Mouse (Mus musculus): ENCODE results near the gene Add3. TPM values are rescaled to one million over a fixed set of nuclear protein-coding genes. Genes with fewer than 3 reads are reported as not detected.

Add3 gene
- polyA plus RNA-seq, 1 experiment from 2014 or later, result 120 TPM

DNA sequence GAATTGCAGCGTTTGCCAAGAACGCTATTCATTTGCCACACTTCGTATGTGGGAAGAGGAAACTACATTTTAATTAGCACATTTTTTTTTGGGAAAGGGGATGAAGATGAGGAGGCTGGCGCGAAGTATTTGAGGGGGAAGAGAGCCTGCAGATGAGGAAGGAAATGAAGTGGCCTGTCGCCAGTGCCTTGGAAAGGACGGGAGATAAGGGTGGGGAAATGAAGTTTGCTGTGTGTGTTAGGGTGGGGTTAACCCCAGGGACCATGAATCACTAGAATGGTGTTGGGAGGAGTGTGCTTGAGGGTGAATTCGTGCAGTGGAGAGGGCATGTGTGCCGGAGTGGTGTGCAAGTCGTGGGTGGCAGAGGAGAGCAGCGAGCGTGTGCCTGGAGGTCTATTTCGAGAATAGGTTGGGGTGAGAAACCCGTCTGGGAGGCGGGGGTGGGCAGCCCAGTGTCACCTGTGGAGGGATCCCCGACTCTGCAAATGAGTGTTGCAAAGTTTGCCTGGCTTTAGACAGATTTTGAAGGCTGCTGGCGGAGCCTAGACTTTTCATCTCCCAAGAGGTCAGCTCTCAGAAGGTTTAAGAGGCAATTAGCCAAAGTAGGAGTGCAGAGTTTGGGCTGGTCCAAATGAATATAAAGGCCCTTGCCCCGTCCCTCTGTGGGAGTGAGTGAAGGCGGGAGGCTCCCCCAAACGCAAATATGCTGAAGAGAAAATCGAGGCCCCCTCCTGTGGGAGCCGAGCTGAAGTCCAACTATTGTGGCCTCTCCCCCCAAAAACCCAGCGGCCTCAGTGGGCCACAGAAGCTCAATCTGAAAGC is 1.2 kb downstream of the Add3 start:
- peak; percentile 7; the same call in 1 of the 2 replicates for ATAC-seq (replicated peaks; ENCODE audit: low FRiP score, low TSS enrichment, low read depth)
- Histone ChIP-seq H3K36me3 (ENCODE audit: control insufficient read depth, insufficient read depth, low read length) (no peaks in the 10 kb centered on the region), H3K9me3 (ENCODE audit: control insufficient read depth, low read length) (no peaks in the 10 kb centered on the region), H3K4me2 (ENCODE audit: low read length) (peak overlapping the region; percentile 58), H3K27ac (ENCODE audit: low read depth) (peak overlapping the region; percentile 91), H3K4me1 (replicated peaks; ENCODE audit: control insufficient read depth, insufficient read depth, low read length) (peaks cover 29% of the 10 kb centered on the region), H3K4me3 (ENCODE audit: low read depth, low read length) (peak overlapping the region; percentile 92), H3K27me3 (replicated peaks; ENCODE audit: control insufficient read depth, insufficient read depth, low read length) (no peaks in the 10 kb centered on the region), H3K9ac (ENCODE audit: low read length) (peak overlapping the region; percentile 71)
- peak; percentile 66 for DNase-seq (ENCODE audit: low spot score)
- 5% methylated on average over 23 of the region's 23 CpGs for WGBS

DNA sequence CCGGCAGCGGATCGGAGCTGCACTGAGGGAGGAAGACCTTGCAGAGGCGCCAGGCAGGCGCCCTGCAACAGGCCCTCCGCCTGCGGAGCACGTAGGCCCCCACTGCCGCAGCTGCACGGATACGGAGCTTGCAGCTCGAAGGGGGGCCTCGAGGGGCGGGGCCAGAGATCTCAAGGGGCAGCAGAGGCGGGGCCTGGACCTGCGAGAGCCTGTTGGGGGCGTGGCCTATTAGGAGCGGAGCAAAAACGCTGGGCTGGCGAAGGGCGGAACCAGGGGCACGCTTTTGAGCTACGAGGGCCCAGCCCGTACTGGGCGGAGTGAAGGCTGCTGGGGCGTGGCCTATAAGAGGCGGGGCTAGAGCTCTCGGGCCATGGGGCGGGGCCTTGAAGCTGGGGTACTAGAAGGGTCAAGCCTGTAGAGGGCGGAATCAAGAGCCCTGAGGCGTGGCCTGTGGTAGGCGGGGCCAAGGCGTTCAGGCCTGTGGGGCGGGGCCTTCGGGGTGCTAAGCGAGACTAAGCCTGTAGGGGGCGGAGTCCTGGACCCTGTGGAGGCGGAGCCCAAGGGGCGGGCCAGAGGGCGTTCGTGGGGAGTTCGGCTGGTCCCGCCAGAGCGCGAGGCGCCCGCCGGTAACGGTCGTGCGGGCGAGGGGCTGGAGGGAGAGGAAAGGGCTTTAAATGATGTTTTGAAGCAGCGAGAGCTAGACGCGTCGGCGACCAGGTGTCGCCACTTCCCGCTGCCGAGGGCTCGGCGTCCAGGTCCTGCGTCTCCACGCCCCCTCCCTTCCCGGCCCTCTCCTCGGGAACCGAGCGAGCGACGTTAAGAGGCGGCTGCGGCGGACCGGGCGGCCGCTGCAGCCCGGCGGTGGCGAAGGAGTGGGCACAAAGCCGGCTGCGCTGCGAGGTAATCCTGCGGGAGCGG is 2.2 kb downstream of the Add3 start:
- ATAC-seq (replicated peaks; ENCODE audit: low FRiP score, low TSS enrichment, low read depth), result peak; percentile 98
- H3K4me2 ChIP-seq (ENCODE audit: low read length), result peak overlapping the region; percentile 77
- peaks cover 29% of the 10 kb centered on the region for H3K4me1 ChIP-seq (replicated peaks; ENCODE audit: control insufficient read depth, insufficient read depth, low read length)

DNA sequence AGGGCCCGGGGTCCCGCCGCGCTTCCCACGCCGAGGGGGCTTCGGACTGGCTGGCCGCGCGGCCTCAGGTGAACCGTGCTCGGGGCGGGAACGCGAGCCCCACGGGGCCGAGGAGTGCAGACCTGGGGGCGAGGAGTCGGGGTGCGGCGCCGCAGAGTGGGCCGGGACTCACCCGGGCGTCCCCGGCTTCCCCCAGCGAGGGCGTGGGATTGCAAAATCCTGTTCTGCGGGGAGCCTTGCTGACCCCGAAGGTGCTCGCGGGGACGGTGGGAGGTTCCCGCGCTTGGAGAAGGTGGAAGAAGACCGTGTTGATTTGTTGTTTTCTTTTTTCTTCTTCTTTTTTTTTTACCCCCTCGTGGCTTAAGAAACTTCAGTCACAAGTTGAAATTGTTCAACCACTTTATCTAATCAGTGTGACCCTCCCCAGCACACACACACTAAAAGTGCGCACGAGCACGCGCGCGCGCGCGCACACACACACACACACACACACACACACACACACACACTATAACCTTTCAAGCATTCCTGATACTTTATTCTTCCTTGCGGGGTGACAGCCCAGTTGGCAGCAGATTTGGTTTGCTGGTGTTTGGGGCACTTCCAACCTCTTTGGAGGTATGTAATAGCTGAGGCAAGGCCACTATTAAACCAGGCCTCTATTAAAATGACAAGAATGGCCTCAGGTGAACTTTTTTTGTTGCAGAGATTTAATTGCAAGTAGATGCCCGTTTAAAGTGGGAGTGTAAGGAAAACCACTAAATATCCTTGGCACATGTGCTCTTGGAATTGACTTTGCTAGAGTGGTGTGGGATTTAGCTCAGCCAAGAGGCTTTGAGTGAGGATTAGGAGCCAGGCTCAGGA is 3.1 kb downstream of the Add3 start:
- no peaks in the 10 kb centered on the region for H3K27me3 ChIP-seq (replicated peaks; ENCODE audit: control insufficient read depth, insufficient read depth, low read length)
- no peaks in the 10 kb centered on the region for H3K36me3 ChIP-seq (ENCODE audit: control insufficient read depth, insufficient read depth, low read length)
- peak overlapping the region; percentile 92 for H3K4me3 ChIP-seq (ENCODE audit: low read depth, low read length)
- peaks cover 33% of the 10 kb centered on the region for H3K4me1 ChIP-seq (replicated peaks; ENCODE audit: control insufficient read depth, insufficient read depth, low read length)
- DNase-seq (ENCODE audit: low spot score) (no peak), ATAC-seq (replicated peaks; ENCODE audit: low FRiP score, low TSS enrichment, low read depth) (peak; percentile 7)
- peak overlapping the region; percentile 74 for H3K27ac ChIP-seq (ENCODE audit: low read depth)
- peak overlapping the region; percentile 77 for H3K4me2 ChIP-seq (ENCODE audit: low read length)
- under 1% methylated on average over 48 of the region's 48 CpGs for WGBS
- peak overlapping the region; percentile 89 for H3K9ac ChIP-seq (ENCODE audit: low read length)
- no peaks in the 10 kb centered on the region for H3K9me3 ChIP-seq (ENCODE audit: control insufficient read depth, low read length)

More for the DNA sequence above, 2.2 kb downstream of the Add3 start:
- Histone ChIP-seq H3K9ac (ENCODE audit: low read length) (peak overlapping the region; percentile 89), H3K27ac (ENCODE audit: low read depth) (peak overlapping the region; percentile 91), H3K4me3 (ENCODE audit: low read depth, low read length) (peak overlapping the region; percentile 92), H3K9me3 (ENCODE audit: control insufficient read depth, low read length) (no peaks in the 10 kb centered on the region), H3K36me3 (ENCODE audit: control insufficient read depth, insufficient read depth, low read length) (no peaks in the 10 kb centered on the region), H3K27me3 (replicated peaks; ENCODE audit: control insufficient read depth, insufficient read depth, low read length) (no peaks in the 10 kb centered on the region)
- DNase-seq (ENCODE audit: low spot score), result peak; percentile 100
- WGBS, result under 1% methylated on average over 79 of the region's 84 CpGs

DNA sequence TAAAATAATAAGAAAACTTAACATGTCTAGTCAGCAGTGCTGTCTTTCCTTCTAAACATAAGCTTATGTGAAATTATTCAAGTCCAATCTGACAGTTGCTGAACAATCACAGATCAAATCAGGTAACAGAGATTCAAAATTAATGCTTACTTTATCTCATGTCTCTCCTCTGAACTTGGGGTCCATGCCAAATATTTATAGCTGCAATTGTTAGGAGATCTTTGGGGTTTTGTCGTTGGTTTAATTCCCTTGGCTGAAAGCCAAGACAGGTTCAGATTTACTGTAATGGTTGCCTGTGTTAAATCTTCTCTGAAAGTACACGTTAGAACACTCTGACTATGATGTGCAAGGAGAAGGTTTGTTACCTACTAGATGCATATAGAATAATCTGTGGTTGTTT is 4.8 kb downstream of the Add3 start:
- peak overlapping the region; percentile 92; the same call in 1 of the 2 replicates for H3K4me3 ChIP-seq (ENCODE audit: low read depth, low read length)
- no peaks in the 10 kb centered on the region for H3K27me3 ChIP-seq (replicated peaks; ENCODE audit: control insufficient read depth, insufficient read depth, low read length)
- no peak overlapping the region for H3K9ac ChIP-seq (ENCODE audit: low read length)
- DNase-seq (ENCODE audit: low spot score), result no peak
- H3K4me2 ChIP-seq (ENCODE audit: low read length), result peak overlapping the region; percentile 77
- H3K36me3 ChIP-seq (ENCODE audit: control insufficient read depth, insufficient read depth, low read length), result no peaks in the 10 kb centered on the region
- 8% methylated on average over 2 of the region's 2 CpGs for WGBS
- H3K9me3 ChIP-seq (ENCODE audit: control insufficient read depth, low read length), result no peaks in the 10 kb centered on the region
- H3K27ac ChIP-seq (ENCODE audit: low read depth), result no peak overlapping the region
- ATAC-seq (replicated peaks; ENCODE audit: low FRiP score, low TSS enrichment, low read depth), result no peak
- peaks cover 33% of the 10 kb centered on the region for H3K4me1 ChIP-seq (replicated peaks; ENCODE audit: control insufficient read depth, insufficient read depth, low read length)

DNA sequence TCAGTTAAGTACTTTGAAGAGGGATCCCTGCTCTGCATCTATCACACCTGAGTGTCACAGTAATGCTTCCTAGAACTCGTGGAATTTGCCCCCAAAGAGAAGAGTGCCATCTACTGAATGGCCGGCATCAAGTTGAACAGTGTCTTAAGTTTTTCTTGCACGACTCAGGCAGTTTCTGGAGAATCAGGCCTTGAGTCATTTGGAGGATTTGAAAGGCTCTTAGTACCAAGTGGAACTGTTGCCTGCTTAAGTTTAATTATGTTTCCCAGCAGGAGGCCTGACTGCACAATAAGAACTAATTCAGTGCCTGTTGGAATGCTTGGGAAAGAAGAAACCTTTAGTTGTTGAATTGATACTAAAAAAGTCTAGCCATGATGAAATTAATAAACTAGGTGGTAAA is 9.1 kb downstream of the Add3 start:
- no peak for DNase-seq (ENCODE audit: low spot score)
- no peak for ATAC-seq (replicated peaks; ENCODE audit: low FRiP score, low TSS enrichment, low read depth)
- Histone ChIP-seq H3K9ac (ENCODE audit: low read length) (no peak overlapping the region), H3K27ac (ENCODE audit: low read depth) (no peak overlapping the region), H3K27me3 (replicated peaks; ENCODE audit: control insufficient read depth, insufficient read depth, low read length) (no peaks in the 10 kb centered on the region), H3K36me3 (ENCODE audit: control insufficient read depth, insufficient read depth, low read length) (no peaks in the 10 kb centered on the region), H3K9me3 (ENCODE audit: control insufficient read depth, low read length) (no peaks in the 10 kb centered on the region), H3K4me1 (replicated peaks; ENCODE audit: control insufficient read depth, insufficient read depth, low read length) (peaks cover 24% of the 10 kb centered on the region), H3K4me3 (ENCODE audit: low read depth, low read length) (no peak overlapping the region), H3K4me2 (ENCODE audit: low read length) (no peak overlapping the region)
- 44% methylated on average over 3 of the region's 3 CpGs for WGBS

DNA sequence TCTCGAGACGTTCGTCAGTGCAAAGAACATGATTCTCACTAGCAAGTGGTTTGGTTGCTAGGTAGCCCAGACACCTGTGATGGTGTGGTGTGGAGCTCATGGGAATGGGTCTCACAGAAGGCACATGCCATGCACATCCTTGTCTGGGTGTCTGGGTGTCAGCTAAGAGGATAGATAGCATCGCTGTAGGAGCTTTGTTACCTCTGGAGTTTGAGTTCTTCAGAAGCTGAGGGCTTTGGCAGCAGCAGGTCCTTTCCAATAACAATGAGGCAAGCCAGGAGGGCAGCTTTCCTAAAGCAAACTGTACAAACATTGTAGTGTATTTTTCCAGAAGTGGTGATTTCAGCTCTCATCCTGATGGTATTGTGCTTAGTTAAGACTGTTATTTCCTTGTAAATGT is 12.2 kb downstream of the Add3 start:
- Histone ChIP-seq H3K9me3 (ENCODE audit: control insufficient read depth, low read length) (no peaks in the 10 kb centered on the region), H3K4me3 (ENCODE audit: low read depth, low read length) (no peak overlapping the region), H3K4me1 (replicated peaks; ENCODE audit: control insufficient read depth, insufficient read depth, low read length) (0 out of 2 replicates have a peak, but pooled peaks cover 7% of the 10 kb centered on the region), H3K9ac (ENCODE audit: low read length) (no peak overlapping the region), H3K36me3 (ENCODE audit: control insufficient read depth, insufficient read depth, low read length) (no peaks in the 10 kb centered on the region), H3K4me2 (ENCODE audit: low read length) (no peak overlapping the region), H3K27me3 (replicated peaks; ENCODE audit: control insufficient read depth, insufficient read depth, low read length) (no peaks in the 10 kb centered on the region), H3K27ac (ENCODE audit: low read depth) (no peak overlapping the region)
- WGBS, result 86% methylated on average over 4 of the region's 4 CpGs
- ATAC-seq (replicated peaks; ENCODE audit: low FRiP score, low TSS enrichment, low read depth) (no peak), DNase-seq (ENCODE audit: low spot score) (no peak)

DNA sequence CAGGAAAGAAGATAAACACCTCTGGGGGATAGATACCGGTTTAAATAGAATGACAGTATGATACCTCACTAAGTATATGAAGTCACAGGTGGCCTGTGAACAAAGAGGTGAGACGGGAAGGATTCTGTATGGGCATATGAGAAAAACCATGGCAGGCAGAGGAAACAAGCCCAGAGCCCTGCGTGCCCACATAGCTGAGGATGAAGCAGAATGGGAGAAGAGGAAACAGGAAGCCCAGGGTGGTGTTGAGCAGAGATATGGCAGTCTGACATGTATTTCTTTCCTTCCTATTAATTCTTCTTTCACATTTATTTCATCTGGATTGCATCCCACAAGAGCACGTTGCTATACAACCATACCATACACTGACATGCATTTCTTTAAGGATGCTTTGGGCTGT is 12.9 kb downstream of the Add3 start:
- WGBS, result 77% methylated on average over 4 of the region's 4 CpGs
- no peaks in the 10 kb centered on the region for H3K36me3 ChIP-seq (ENCODE audit: control insufficient read depth, insufficient read depth, low read length)
- ATAC-seq (replicated peaks; ENCODE audit: low FRiP score, low TSS enrichment, low read depth), result no peak

DNA sequence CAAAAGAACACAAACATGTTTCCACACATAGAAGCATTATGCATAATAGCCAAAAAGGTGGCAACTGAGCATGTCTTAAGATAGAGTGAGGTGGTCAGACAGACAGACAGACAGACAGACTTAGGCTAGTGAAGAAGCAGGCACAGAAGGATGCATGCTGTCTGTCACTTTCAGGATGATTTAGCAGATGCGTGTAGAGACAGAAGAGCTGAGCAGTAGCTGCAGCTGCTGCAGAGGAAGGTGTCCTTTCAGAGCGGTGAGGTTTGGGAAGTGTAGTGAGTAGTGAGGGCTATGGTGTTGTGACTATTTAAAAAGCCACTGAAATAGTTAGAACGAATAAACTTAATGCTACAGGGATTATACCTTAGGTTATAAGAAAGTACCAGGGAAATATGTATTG is 13.9 kb downstream of the Add3 start:
- DNase-seq (ENCODE audit: low spot score) (no peak), ATAC-seq (replicated peaks; ENCODE audit: low FRiP score, low TSS enrichment, low read depth) (no peak)
- no peak overlapping the region for H3K4me2 ChIP-seq (ENCODE audit: low read length)
- H3K36me3 ChIP-seq (ENCODE audit: control insufficient read depth, insufficient read depth, low read length), result no peaks in the 10 kb centered on the region
- 0 out of 2 replicates have a peak, but pooled peaks cover 4% of the 10 kb centered on the region for H3K4me1 ChIP-seq (replicated peaks; ENCODE audit: control insufficient read depth, insufficient read depth, low read length)
- H3K27ac ChIP-seq (ENCODE audit: low read depth), result no peak overlapping the region
- H3K9me3 ChIP-seq (ENCODE audit: control insufficient read depth, low read length), result no peaks in the 10 kb centered on the region
- no peak overlapping the region for H3K4me3 ChIP-seq (ENCODE audit: low read depth, low read length)
- H3K9ac ChIP-seq (ENCODE audit: low read length), result no peak overlapping the region
- WGBS, result 85% methylated on average over 3 of the region's 3 CpGs
- H3K27me3 ChIP-seq (replicated peaks; ENCODE audit: control insufficient read depth, insufficient read depth, low read length), result no peaks in the 10 kb centered on the region

More for the DNA sequence above, 12.9 kb downstream of the Add3 start:
- no peaks in the 10 kb centered on the region for H3K9me3 ChIP-seq (ENCODE audit: control insufficient read depth, low read length)
- 0 out of 2 replicates have a peak, but pooled peaks cover 4% of the 10 kb centered on the region for H3K4me1 ChIP-seq (replicated peaks; ENCODE audit: control insufficient read depth, insufficient read depth, low read length)
- no peak overlapping the region for H3K27ac ChIP-seq (ENCODE audit: low read depth)
- H3K27me3 ChIP-seq (replicated peaks; ENCODE audit: control insufficient read depth, insufficient read depth, low read length), result no peaks in the 10 kb centered on the region
- H3K9ac ChIP-seq (ENCODE audit: low read length), result no peak overlapping the region
- H3K4me3 ChIP-seq (ENCODE audit: low read depth, low read length), result no peak overlapping the region
- no peak overlapping the region for H3K4me2 ChIP-seq (ENCODE audit: low read length)
- DNase-seq (ENCODE audit: low spot score), result no peak
